Mouse (Mus musculus): ENCODE measurements around the gene Trip6. TPM values are rescaled to one million over a fixed set of nuclear protein-coding genes. Genes with fewer than 3 reads are reported as not detected.

Trip6 gene
- polyA plus RNA-seq, 1 experiment from 2014 or later = 61.1 TPM

- no peak for DNase-seq (ENCODE audit: low spot score)
- H3K4me3 ChIP-seq = no peak overlapping the region
- H3K4me1 ChIP-seq = peaks cover 64% of the 10 kb centered on the region
- H3K27me3 ChIP-seq (ENCODE audit: low read depth, poor library complexity, severe bottlenecking) = no peaks in the 10 kb centered on the region
- H3K36me3 ChIP-seq = no peaks in the 10 kb centered on the region
- H3K9me3 ChIP-seq (replicated peaks) = no peaks in the 10 kb centered on the region
- 86% methylated on average over 4 of the region's 4 CpGs for WGBS
- no peak overlapping the region for H3K27ac ChIP-seq (replicated peaks)
Observed at GRCm38 (mm10) chr5:137346983-137347382, 32.8 kb upstream of the Trip6 start.

GRCm38 (mm10) chr5:137346388-137346787, 32.2 kb upstream of the Trip6 start:
- no peak for DNase-seq (ENCODE audit: low spot score)
- 74% methylated on average over 1 of the region's 1 CpGs for WGBS
- Histone ChIP-seq H3K9me3 (replicated peaks) (no peaks in the 10 kb centered on the region), H3K27ac (replicated peaks) (no peak overlapping the region), H3K36me3 (no peaks in the 10 kb centered on the region), H3K4me1 (peaks cover 58% of the 10 kb centered on the region), H3K4me3 (no peak overlapping the region), H3K27me3 (ENCODE audit: low read depth, poor library complexity, severe bottlenecking) (no peaks in the 10 kb centered on the region)

DNA sequence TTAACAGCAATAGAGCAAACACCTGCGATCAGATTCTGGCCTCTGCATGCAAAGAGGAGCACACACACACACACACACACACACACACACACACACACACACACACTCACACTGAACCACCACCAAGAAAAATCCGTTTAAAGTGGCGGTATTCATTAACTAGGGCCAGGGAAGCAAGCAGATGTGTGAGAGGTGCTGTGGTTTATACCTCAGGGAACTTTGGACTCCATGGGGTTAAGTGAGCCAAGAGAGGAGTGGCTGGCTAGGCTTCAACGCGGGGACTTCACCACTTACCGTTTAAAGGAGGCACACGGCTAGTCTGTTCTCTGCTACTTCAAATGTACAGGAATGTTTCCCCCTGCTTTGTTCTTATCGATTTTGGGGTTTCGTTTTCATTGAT, 31.6 kb upstream of the Trip6 start:
- no peak for DNase-seq (ENCODE audit: low spot score)
- H3K4me1 ChIP-seq = peaks cover 52% of the 10 kb centered on the region
- no peak overlapping the region for H3K27ac ChIP-seq (replicated peaks)
- H3K4me3 ChIP-seq = no peak overlapping the region
- no peaks in the 10 kb centered on the region for H3K36me3 ChIP-seq
- no peaks in the 10 kb centered on the region for H3K27me3 ChIP-seq (ENCODE audit: low read depth, poor library complexity, severe bottlenecking)
- H3K9me3 ChIP-seq (replicated peaks) = no peaks in the 10 kb centered on the region
- 35% methylated on average over 9 of the region's 9 CpGs for WGBS

DNA sequence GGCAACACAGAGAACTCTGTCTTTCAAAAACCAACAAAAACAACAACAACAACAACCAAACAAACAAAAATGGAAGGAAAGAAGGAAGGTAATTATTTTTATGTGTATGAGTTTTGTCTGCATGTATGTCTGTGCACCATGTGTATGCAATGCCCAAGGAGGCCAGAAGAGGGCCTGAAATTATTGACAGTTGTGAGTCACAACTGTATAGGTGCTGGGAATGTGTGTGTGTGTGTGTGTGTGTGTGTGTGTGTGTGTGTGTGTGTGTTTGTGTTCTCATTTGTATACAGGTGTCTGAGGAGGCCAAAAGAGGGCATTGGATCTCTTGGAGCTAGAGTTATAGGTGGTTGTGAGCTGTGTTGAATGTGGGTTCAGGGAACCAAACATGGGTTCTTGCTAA, 29.7 kb upstream of the Trip6 start:
- no peaks in the 10 kb centered on the region for H3K27me3 ChIP-seq (ENCODE audit: low read depth, poor library complexity, severe bottlenecking)
- no peak for DNase-seq (ENCODE audit: low spot score)

GRCm38 (mm10) chr5:137343412-137343811, 29.2 kb upstream of the Trip6 start:
- H3K27me3 ChIP-seq (ENCODE audit: low read depth, poor library complexity, severe bottlenecking) = no peaks in the 10 kb centered on the region
- no peaks in the 10 kb centered on the region for H3K9me3 ChIP-seq (replicated peaks)
- no peak overlapping the region for H3K4me3 ChIP-seq
- H3K4me1 ChIP-seq = peaks cover 48% of the 10 kb centered on the region
- DNase-seq (ENCODE audit: low spot score) = no peak
- no peak overlapping the region for H3K27ac ChIP-seq (replicated peaks)
- 91% methylated on average over 5 of the region's 5 CpGs for WGBS
- H3K36me3 ChIP-seq = no peaks in the 10 kb centered on the region

More for the DNA sequence above, 29.7 kb upstream of the Trip6 start:
- Histone ChIP-seq H3K4me1 (peaks cover 48% of the 10 kb centered on the region), H3K4me3 (no peak overlapping the region), H3K36me3 (no peaks in the 10 kb centered on the region), H3K27ac (replicated peaks) (no peak overlapping the region), H3K9me3 (replicated peaks) (no peaks in the 10 kb centered on the region)

DNA sequence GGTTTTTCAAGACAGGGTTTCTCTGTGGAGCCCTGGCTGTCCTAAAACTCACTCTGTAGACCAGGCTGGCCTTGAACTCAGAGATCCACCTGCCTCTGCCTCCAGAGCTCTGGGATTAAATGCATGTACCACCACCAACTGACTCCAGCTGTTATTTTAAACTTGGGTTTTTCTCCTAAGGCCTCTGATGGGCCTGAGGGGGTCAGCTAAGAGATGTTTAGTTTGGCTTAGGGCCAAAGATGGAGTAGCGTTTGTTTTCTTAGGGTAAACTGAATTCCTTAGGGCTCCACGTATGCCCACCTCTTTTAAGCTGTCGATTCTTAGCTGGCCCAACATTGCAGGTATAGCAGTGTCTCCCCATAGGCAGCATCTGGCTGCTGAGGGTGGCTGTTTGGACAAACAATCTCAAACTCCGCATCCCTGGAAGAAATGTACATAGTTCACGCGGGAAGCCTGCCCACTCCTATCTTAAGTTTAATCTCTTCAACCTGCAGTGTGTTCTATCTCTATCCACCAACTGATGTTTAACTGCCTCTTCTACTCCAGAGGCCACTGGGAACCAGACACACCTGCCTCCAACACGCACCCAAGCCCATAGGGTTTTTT, 28.3 kb upstream of the Trip6 start:
- WGBS = 84% methylated on average over 7 of the region's 7 CpGs
- Histone ChIP-seq H3K27ac (replicated peaks) (no peak overlapping the region), H3K9me3 (replicated peaks) (no peaks in the 10 kb centered on the region), H3K4me3 (no peak overlapping the region), H3K4me1 (peaks cover 47% of the 10 kb centered on the region), H3K36me3 (no peaks in the 10 kb centered on the region), H3K27me3 (ENCODE audit: low read depth, poor library complexity, severe bottlenecking) (no peaks in the 10 kb centered on the region)
- no peak for DNase-seq (ENCODE audit: low spot score)

DNA sequence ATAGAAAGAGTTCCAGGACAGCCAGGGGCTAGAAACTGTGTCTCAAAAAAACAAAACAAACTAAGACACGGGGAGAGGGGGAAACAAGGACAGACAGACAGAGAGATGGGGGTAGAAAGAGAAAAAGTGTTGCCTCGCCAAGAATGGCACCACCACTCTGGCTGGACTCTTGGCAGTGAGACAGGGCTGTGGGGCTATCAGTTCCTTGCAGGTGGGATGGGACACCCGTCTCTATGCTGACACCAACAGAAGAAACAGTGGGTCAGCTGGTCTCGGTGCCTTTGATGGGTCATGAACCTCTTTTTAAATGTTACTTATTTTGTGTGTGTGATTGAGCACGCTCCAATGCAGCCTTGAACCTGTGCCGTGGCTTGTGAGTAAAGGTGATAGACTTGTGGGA, 26.0 kb upstream of the Trip6 start:
- no peak for DNase-seq (ENCODE audit: low spot score)
- Histone ChIP-seq H3K9me3 (replicated peaks) (no peaks in the 10 kb centered on the region), H3K36me3 (no peaks in the 10 kb centered on the region), H3K4me1 (peaks cover 31% of the 10 kb centered on the region), H3K4me3 (no peak overlapping the region), H3K27me3 (ENCODE audit: low read depth, poor library complexity, severe bottlenecking) (no peaks in the 10 kb centered on the region), H3K27ac (replicated peaks) (peak overlapping the region; percentile 90)
- 76% methylated on average over 6 of the region's 6 CpGs for WGBS

- peak; percentile 42 for DNase-seq (ENCODE audit: low spot score)
Observed at GRCm38 (mm10) chr5:137339290-137339979, 25.2 kb upstream of the Trip6 start.

GRCm38 (mm10) chr5:137338663-137339289, 24.6 kb upstream of the Trip6 start:
- Histone ChIP-seq H3K9me3 (replicated peaks) (no peaks in the 10 kb centered on the region), H3K27me3 (ENCODE audit: low read depth, poor library complexity, severe bottlenecking) (no peaks in the 10 kb centered on the region), H3K27ac (replicated peaks) (peak overlapping the region; percentile 90), H3K4me1 (peaks cover 33% of the 10 kb centered on the region), H3K4me3 (peak overlapping the region; percentile 57), H3K36me3 (no peaks in the 10 kb centered on the region)
- peak; percentile 42 for DNase-seq (ENCODE audit: low spot score)
- 1% methylated on average over 11 of the region's 11 CpGs for WGBS

More at GRCm38 (mm10) chr5:137339290-137339979, 25.2 kb upstream of the Trip6 start:
- no peaks in the 10 kb centered on the region for H3K27me3 ChIP-seq (ENCODE audit: low read depth, poor library complexity, severe bottlenecking)
- 7% methylated on average over 22 of the region's 22 CpGs for WGBS
- H3K36me3 ChIP-seq = no peaks in the 10 kb centered on the region
- peaks cover 30% of the 10 kb centered on the region for H3K4me1 ChIP-seq
- peak overlapping the region; percentile 57 for H3K4me3 ChIP-seq
- peak overlapping the region; percentile 90 for H3K27ac ChIP-seq (replicated peaks)
- no peaks in the 10 kb centered on the region for H3K9me3 ChIP-seq (replicated peaks)

GRCm38 (mm10) chr5:137338256-137338655, 24.1 kb upstream of the Trip6 start:
- Histone ChIP-seq H3K9me3 (replicated peaks) (no peaks in the 10 kb centered on the region), H3K27me3 (ENCODE audit: low read depth, poor library complexity, severe bottlenecking) (no peaks in the 10 kb centered on the region), H3K4me3 (peak overlapping the region; percentile 57), H3K27ac (replicated peaks) (peak overlapping the region; percentile 90), H3K4me1 (peaks cover 38% of the 10 kb centered on the region), H3K36me3 (no peaks in the 10 kb centered on the region)
- peak; percentile 86 for DNase-seq (ENCODE audit: low spot score)
- WGBS = under 1% methylated on average over 19 of the region's 19 CpGs

DNA sequence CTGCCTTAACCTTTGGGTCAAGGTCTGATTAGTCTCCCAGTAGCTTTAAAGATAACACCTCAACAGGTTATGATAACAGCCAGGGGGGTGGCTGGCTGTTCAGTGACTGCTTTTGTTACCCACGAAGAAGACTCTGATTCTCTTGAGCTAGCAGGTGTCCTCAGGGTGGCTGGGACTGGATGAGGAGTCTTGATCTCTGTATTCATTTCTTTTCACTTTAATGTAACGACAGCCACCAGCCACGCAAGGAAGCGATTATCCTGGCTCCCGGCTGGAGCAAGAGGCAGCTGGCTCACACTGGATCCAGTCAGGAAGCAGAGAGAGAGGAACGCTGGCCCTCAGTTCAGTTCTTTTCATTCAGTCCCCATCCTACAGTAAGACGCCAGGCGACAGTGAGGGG, 23.0 kb upstream of the Trip6 start:
- no peak overlapping the region; the same call in 1 of the 2 replicates for H3K27ac ChIP-seq (replicated peaks)
- peaks cover 49% of the 10 kb centered on the region for H3K4me1 ChIP-seq
- no peak for DNase-seq (ENCODE audit: low spot score)
- no peaks in the 10 kb centered on the region for H3K27me3 ChIP-seq (ENCODE audit: low read depth, poor library complexity, severe bottlenecking)
- H3K9me3 ChIP-seq (replicated peaks) = no peaks in the 10 kb centered on the region
- H3K4me3 ChIP-seq = no peak overlapping the region
- H3K36me3 ChIP-seq = no peaks in the 10 kb centered on the region
- 62% methylated on average over 8 of the region's 8 CpGs for WGBS

DNA sequence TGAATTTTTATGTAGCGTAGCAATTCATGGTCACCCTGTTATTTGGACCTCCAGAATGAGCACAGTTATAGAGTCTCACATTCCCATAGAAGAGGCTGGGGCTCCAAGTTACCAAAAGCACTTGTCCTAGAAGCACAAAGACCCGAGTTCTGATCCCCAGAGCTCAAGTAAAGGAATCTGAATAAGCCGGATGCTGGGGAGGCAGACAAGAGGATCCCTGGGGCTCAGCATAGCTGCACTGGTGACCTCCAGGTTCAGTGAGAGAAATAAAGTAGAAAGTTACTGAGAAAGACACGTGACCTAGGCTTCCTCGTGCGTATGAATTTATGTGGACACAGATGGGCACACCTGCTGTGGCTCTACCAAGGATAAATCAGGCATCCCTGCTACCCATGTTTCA, 20.9 kb upstream of the Trip6 start:
- WGBS = 78% methylated on average over 6 of the region's 6 CpGs
- no peak for DNase-seq (ENCODE audit: low spot score)
- H3K9me3 ChIP-seq (replicated peaks) = no peaks in the 10 kb centered on the region
- H3K27me3 ChIP-seq (ENCODE audit: low read depth, poor library complexity, severe bottlenecking) = no peaks in the 10 kb centered on the region
- H3K4me3 ChIP-seq = no peak overlapping the region
- H3K27ac ChIP-seq (replicated peaks) = no peak overlapping the region
- 0 out of 2 replicates have a peak, but pooled peaks cover 4% of the 10 kb centered on the region for H3K36me3 ChIP-seq
- H3K4me1 ChIP-seq = peaks cover 50% of the 10 kb centered on the region

DNA sequence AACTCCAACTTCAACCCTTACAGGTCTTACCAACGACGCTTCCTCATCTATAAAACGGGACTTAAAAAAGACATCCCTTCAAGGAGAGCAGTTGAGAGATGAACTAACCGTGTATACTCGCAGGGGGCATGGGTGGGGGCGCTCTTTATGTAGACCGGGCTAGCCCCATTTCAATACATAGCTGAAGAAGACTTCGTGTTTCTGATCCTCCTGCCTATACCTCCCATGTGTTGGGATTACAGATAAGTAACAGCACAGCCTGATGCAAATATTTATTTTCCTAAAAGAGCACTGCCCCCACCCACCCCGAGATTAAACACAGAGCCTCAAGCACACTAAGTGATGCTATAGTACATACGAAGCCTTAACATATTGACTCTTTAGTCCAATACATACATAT, 20.1 kb upstream of the Trip6 start:
- 61% methylated on average over 10 of the region's 10 CpGs for WGBS
- H3K4me3 ChIP-seq = peak overlapping the region; percentile 76

More for the DNA sequence above, 20.1 kb upstream of the Trip6 start:
- 0 out of 2 replicates have a peak, but pooled peaks cover 4% of the 10 kb centered on the region for H3K36me3 ChIP-seq
- H3K27ac ChIP-seq (replicated peaks) = no peak overlapping the region
- no peaks in the 10 kb centered on the region for H3K27me3 ChIP-seq (ENCODE audit: low read depth, poor library complexity, severe bottlenecking)
- no peak for DNase-seq (ENCODE audit: low spot score)
- H3K4me1 ChIP-seq = peaks cover 42% of the 10 kb centered on the region
- H3K9me3 ChIP-seq (replicated peaks) = no peaks in the 10 kb centered on the region
